In genomic region chr6:28743586-28743985, GRCm38 (mm10) we compare ENCODE assay signal across 15 mouse cellular contexts.
A peak's percentile ranks its signal among the peaks of the same experiment; 100 is the strongest.
DNase-seq lines count a peak whose midpoint lies in the region; ATAC-seq and TF ChIP-seq lines count a peak whose summit lies in the region.
"Had no signal": no experiment of that assay in that cellular context is flagged by ENCODE, and none has a peak within 500 bp of the region (broad histone marks: within the 10 kb centered on the region; RNA-seq: fewer than 3 reads in every experiment).

No protein-coding gene starts in this region.

- H3K9me3 ChIP-seq in forebrain, embryonic 16.5 days (ENCODE audit: control insufficient read depth, low read length), result no peaks in the 10 kb centered on the region
- H3K9me3 ChIP-seq in forebrain, postnatal 0 days (ENCODE audit: low read length), result no peaks in the 10 kb centered on the region
- H3K9me3 ChIP-seq in midbrain, postnatal 0 days (ENCODE audit: low read length), result no peaks in the 10 kb centered on the region
- no peaks in the 10 kb centered on the region for H3K9me3 ChIP-seq in midbrain, embryonic 10.5 days (replicated peaks)
- H3K9me3 ChIP-seq: embryonic facial prominence, embryonic 12.5 days; forebrain, embryonic 12.5 days; liver, embryonic 13.5 days had no signal

- WGBS in forebrain, embryonic 16.5 days, result 5% methylated on average over 1 of the region's 1 CpGs
- WGBS in forebrain, postnatal 0 days, result 18% methylated on average over 1 of the region's 1 CpGs
- 24% methylated on average over 1 of the region's 1 CpGs for WGBS in kidney, adult 2 months
- 27% methylated on average over 1 of the region's 1 CpGs for WGBS in midbrain, postnatal 0 days
- 88% methylated on average over 1 of the region's 1 CpGs for WGBS in midbrain, embryonic 10.5 days

- peaks cover 10% of the 10 kb centered on the region for H3K4me1 ChIP-seq in forebrain, embryonic 16.5 days (replicated peaks; ENCODE audit: control insufficient read depth, insufficient read depth, low read length)
- peaks cover 10% of the 10 kb centered on the region; the same call in 1 of the 2 replicates for H3K4me1 ChIP-seq in forebrain, postnatal 0 days (ENCODE audit: insufficient read depth)
- H3K4me1 ChIP-seq in kidney, adult 2 months (ENCODE audit: control insufficient read depth, insufficient read depth, low read length), result peaks cover 13% of the 10 kb centered on the region; the same call in 1 of the 2 replicates
- H3K4me1 ChIP-seq in midbrain, postnatal 0 days (ENCODE audit: insufficient read depth, low read length), result 0 out of 2 replicates have a peak, but pooled peaks cover 3% of the 10 kb centered on the region
- H3K4me1 ChIP-seq in midbrain, embryonic 10.5 days, result peaks cover 22% of the 10 kb centered on the region

- no peak overlapping the region for H3K4me2 ChIP-seq in forebrain, embryonic 16.5 days (ENCODE audit: low read length)
- H3K4me2 ChIP-seq in forebrain, postnatal 0 days (ENCODE audit: low read depth), result no peak overlapping the region
- no peak overlapping the region for H3K4me2 ChIP-seq in midbrain, postnatal 0 days (ENCODE audit: low read depth, low read length, poor library complexity, severe bottlenecking)
- H3K4me2 ChIP-seq: embryonic facial prominence, embryonic 12.5 days; forebrain, embryonic 12.5 days; liver, embryonic 13.5 days had no signal

- no peak overlapping the region for H3K4me3 ChIP-seq in forebrain, embryonic 16.5 days (replicated peaks; ENCODE audit: low read length)
- no peak overlapping the region for H3K4me3 ChIP-seq in forebrain, postnatal 0 days (ENCODE audit: low read depth, low read length)
- no peak overlapping the region for H3K4me3 ChIP-seq in kidney, adult 2 months (ENCODE audit: insufficient read depth, low read depth, low read length)
- H3K4me3 ChIP-seq in midbrain, postnatal 0 days (ENCODE audit: low read depth, low read length), result no peak overlapping the region
- no peak overlapping the region for H3K4me3 ChIP-seq in midbrain, embryonic 10.5 days
- H3K4me3 ChIP-seq: embryonic facial prominence, embryonic 12.5 days; forebrain, embryonic 12.5 days; liver, embryonic 13.5 days had no signal

- H3K27me3 ChIP-seq in forebrain, embryonic 16.5 days (replicated peaks; ENCODE audit: control insufficient read depth, insufficient read depth, low read length), result no peaks in the 10 kb centered on the region
- H3K27me3 ChIP-seq in forebrain, postnatal 0 days (ENCODE audit: insufficient read depth, low read length), result no peaks in the 10 kb centered on the region
- no peaks in the 10 kb centered on the region for H3K27me3 ChIP-seq in kidney, adult 2 months (replicated peaks; ENCODE audit: control insufficient read depth, insufficient read depth, low read length)
- H3K27me3 ChIP-seq in midbrain, postnatal 0 days (ENCODE audit: insufficient read depth, low read length), result no peaks in the 10 kb centered on the region
- H3K27me3 ChIP-seq in midbrain, embryonic 10.5 days (ENCODE audit: low read depth, poor library complexity, severe bottlenecking), result no peaks in the 10 kb centered on the region
- H3K27me3 ChIP-seq: embryonic facial prominence, embryonic 12.5 days; forebrain, embryonic 12.5 days; liver, embryonic 13.5 days had no signal

- H3K9ac ChIP-seq in forebrain, embryonic 16.5 days (replicated peaks; ENCODE audit: low read depth, low read length), result no peak overlapping the region
- no peak overlapping the region for H3K9ac ChIP-seq in forebrain, postnatal 0 days
- no peak overlapping the region for H3K9ac ChIP-seq in midbrain, postnatal 0 days (replicated peaks; ENCODE audit: low read length, poor library complexity, severe bottlenecking)
- H3K9ac ChIP-seq: embryonic facial prominence, embryonic 12.5 days; forebrain, embryonic 12.5 days; liver, embryonic 13.5 days had no signal

- peak; percentile 60; the same call in 1 of the 2 replicates for ATAC-seq in forebrain, embryonic 16.5 days
- ATAC-seq in forebrain, postnatal 0 days, result no peak
- ATAC-seq in midbrain, postnatal 0 days (ENCODE audit: low FRiP score), result no peak

- no peak for DNase-seq in forebrain, postnatal 0 days
- DNase-seq in kidney, adult 2 months, result peak; percentile 29
- no peak for DNase-seq in kidney, adult 9 months
- peak; percentile 56 for DNase-seq in midbrain, postnatal 0 days (ENCODE audit: low spot score)
- no peak for DNase-seq in midbrain, embryonic 10.5 days (ENCODE audit: low spot score)
- peak; percentile 58 for DNase-seq in kidney, postnatal 14 days
- DNase-seq in left cerebral cortex, postnatal 4 days, result no peak
- DNase-seq: B cell, adult 2 months; cerebellum, adult 9-11 months; gastrocnemius, postnatal 10 days; liver, embryonic 13.5 days; spleen, adult 18-20 months had no signal

- no peak overlapping the region for H3K27ac ChIP-seq in forebrain, embryonic 16.5 days (ENCODE audit: low read length)
- no peak overlapping the region for H3K27ac ChIP-seq in forebrain, postnatal 0 days (ENCODE audit: low read depth, low read length)
- no peak overlapping the region for H3K27ac ChIP-seq in kidney, adult 2 months (ENCODE audit: insufficient read depth, low read depth, low read length)
- no peak overlapping the region for H3K27ac ChIP-seq in midbrain, postnatal 0 days (ENCODE audit: low read depth, low read length)
- H3K27ac ChIP-seq in midbrain, embryonic 10.5 days (replicated peaks), result no peak overlapping the region
- H3K27ac ChIP-seq: embryonic facial prominence, embryonic 12.5 days; forebrain, embryonic 12.5 days; liver, embryonic 13.5 days had no signal

- no peak for TF ChIP-seq POLR2A in kidney, adult 2 months (IDR thresholded peaks at IDR 0.05; ENCODE audit: low read depth, low read length)

- TF ChIP-seq CTCF in forebrain, postnatal 0 days (IDR thresholded peaks at IDR 0.05; ENCODE audit: low read depth), result no peak
- TF ChIP-seq CTCF in kidney, adult 2 months (conservative IDR thresholded peaks at IDR 0.05; ENCODE audit: insufficient read depth, insufficient read length, low read depth, low read length), result no peak
- no peak for TF ChIP-seq CTCF in midbrain, postnatal 0 days (IDR thresholded peaks at IDR 0.05)

- intact Hi-C loops in left cerebral cortex, postnatal 4 days (cut with DNase I), result no loop called here

- H3K36me3 ChIP-seq in forebrain, embryonic 16.5 days (ENCODE audit: control insufficient read depth, insufficient read depth), result no peaks in the 10 kb centered on the region
- no peaks in the 10 kb centered on the region for H3K36me3 ChIP-seq in forebrain, postnatal 0 days (ENCODE audit: insufficient read depth)
- H3K36me3 ChIP-seq in kidney, adult 2 months (ENCODE audit: control insufficient read depth, insufficient read depth, low read length), result no peaks in the 10 kb centered on the region
- no peaks in the 10 kb centered on the region for H3K36me3 ChIP-seq in midbrain, postnatal 0 days (ENCODE audit: insufficient read depth, low read length)
- peaks cover 19% of the 10 kb centered on the region for H3K36me3 ChIP-seq in midbrain, embryonic 10.5 days
- H3K36me3 ChIP-seq: embryonic facial prominence, embryonic 12.5 days had no signal

Comparison
In these comparisons a context has a peak if more than half of its experiments do, and no peak if none do; other contexts are left out.
1. DNase-seq: peak in kidney, adult 2 months (single experiment), midbrain, postnatal 0 days (single experiment) and kidney, postnatal 14 days (single experiment); none in forebrain, postnatal 0 days (single experiment), kidney, adult 9 months (single experiment), midbrain, embryonic 10.5 days (single experiment) and left cerebral cortex, postnatal 4 days (single experiment).